Mouse (Mus musculus) hindbrain, embryonic 10.5 days (tissue): Measurements from ENCODE around the gene Nhlrc4. TPM values are rescaled to one million over a fixed set of nuclear protein-coding genes. Genes with fewer than 3 reads are reported as not detected.

ENCODE experiments used
- DNase-seq: peaks from one replicate; pipeline ENCODE4 v3.0.0-alpha.2; 2017; ENCODE audit warnings: low spot score
- H3K27ac ChIP-seq: fragments of 300-500 bp; sonication (generic); 2 replicates; pipeline ENCODE4 v1.5.1; 2016; ENCODE audit warnings: mild to moderate bottlenecking, moderate library complexity
- H3K27me3 ChIP-seq: fragments of 300-500 bp; sonication (generic); 2 replicates; pipeline ENCODE4 v1.6.1; 2016; ENCODE audit warnings: mild to moderate bottlenecking; ENCODE audit not compliant: poor library complexity, insufficient read depth, severe bottlenecking
- H3K36me3 ChIP-seq: fragments of 300-500 bp; sonication (generic); 2 replicates; pipeline ENCODE4 v1.6.1; 2016; ENCODE audit warnings: mild to moderate bottlenecking, moderate library complexity
- H3K4me1 ChIP-seq: fragments of 300-500 bp; sonication (generic); replicated peaks from 2 replicates; pipeline ENCODE4 v1.6.1; 2016; ENCODE audit warnings: mild to moderate bottlenecking
- H3K4me3 ChIP-seq: fragments of 300-500 bp; sonication (generic); 2 replicates; pipeline ENCODE4 v1.5.1; 2016; ENCODE audit warnings: mild to moderate bottlenecking, moderate library complexity
- H3K9me3 ChIP-seq: fragments of 300-500 bp; sonication (generic); 2 replicates; pipeline ENCODE4 v1.6.1; 2016; ENCODE audit warnings: mild to moderate bottlenecking, moderate library complexity
- WGBS: fragments of 180-500 bp; shearing (Covaris S2); methylation state at CpG from one replicate; pipeline ENCODE4 v1.1.7; 2016; 5-methylcytosine and 5-hydroxymethylcytosine counted together
- polyA plus RNA-seq: library from polyadenylated mRNA; unstranded; fragments of >200 nt; fragmentation: Nextera tagmentation; extraction: Ambion mirVana; gene quantifications from 2 replicates; pipeline ENCODE4 v1.2.1, GENCODE M21; 2016

The Nhlrc4 gene
- polyA plus RNA-seq, 1 experiment from 2014 or later, result 0.55 TPM

GRCm38 (mm10) chr17:25970448-25970847 lies 25.7 kb upstream of the Nhlrc4 start:
- no peak for DNase-seq
- peaks cover 5% of the 10 kb centered on the region for H3K4me1 ChIP-seq
- peaks cover 24% of the 10 kb centered on the region for H3K36me3 ChIP-seq
- 96% methylated on average over 9 of the region's 9 CpGs for WGBS
- no peaks in the 10 kb centered on the region for H3K27me3 ChIP-seq
- no peak overlapping the region for H3K27ac ChIP-seq
- no peak overlapping the region for H3K4me3 ChIP-seq
- H3K9me3 ChIP-seq, result no peaks in the 10 kb centered on the region

- peaks cover 4% of the 10 kb centered on the region; the same call in 1 of the 2 replicates for H3K4me1 ChIP-seq
- DNase-seq, result no peak
- no peaks in the 10 kb centered on the region for H3K9me3 ChIP-seq
- H3K36me3 ChIP-seq, result peaks cover 45% of the 10 kb centered on the region
- WGBS, result 81% methylated on average over 1 of the region's 1 CpGs
- H3K4me3 ChIP-seq, result no peak overlapping the region
- no peaks in the 10 kb centered on the region for H3K27me3 ChIP-seq
- H3K27ac ChIP-seq, result no peak overlapping the region
Measured at GRCm38 (mm10) chr17:25968176-25968575, 23.4 kb upstream of the Nhlrc4 start.

DNA sequence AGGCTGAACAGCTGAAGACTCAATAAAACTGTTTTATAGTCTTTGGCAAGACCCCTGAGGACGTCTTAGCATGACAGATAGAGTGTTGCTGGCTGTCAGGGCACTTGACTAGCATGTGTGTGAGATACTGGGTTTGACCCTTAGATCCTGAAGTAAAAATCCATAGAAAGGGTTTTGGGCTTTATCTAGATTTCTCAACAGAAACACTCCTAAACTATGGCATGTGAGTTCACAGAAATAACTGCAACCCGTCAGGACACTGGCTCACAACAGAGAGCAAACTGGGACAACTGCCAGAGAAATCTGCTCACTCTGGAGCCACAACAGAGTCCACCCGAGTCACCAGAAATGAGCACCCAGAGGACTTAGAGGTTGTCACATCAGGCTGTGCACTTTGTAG lies 22.9 kb upstream of the Nhlrc4 start:
- Histone ChIP-seq H3K27me3 (no peaks in the 10 kb centered on the region), H3K9me3 (no peaks in the 10 kb centered on the region), H3K36me3 (peaks cover 45% of the 10 kb centered on the region), H3K4me3 (no peak overlapping the region), H3K27ac (no peak overlapping the region), H3K4me1 (no peaks in the 10 kb centered on the region; the same call in 1 of the 2 replicates)
- DNase-seq, result no peak
- 89% methylated on average over 3 of the region's 3 CpGs for WGBS

- 86% methylated on average over 7 of the region's 7 CpGs for WGBS
- no peak for DNase-seq
- peaks cover 68% of the 10 kb centered on the region for H3K36me3 ChIP-seq
- no peak overlapping the region for H3K27ac ChIP-seq
- no peaks in the 10 kb centered on the region for H3K27me3 ChIP-seq
- H3K4me3 ChIP-seq, result no peak overlapping the region
- no peaks in the 10 kb centered on the region for H3K9me3 ChIP-seq
- H3K4me1 ChIP-seq, result no peaks in the 10 kb centered on the region; the same call in 1 of the 2 replicates
Measured at GRCm38 (mm10) chr17:25964271-25964670, 19.5 kb upstream of the Nhlrc4 start.

DNA sequence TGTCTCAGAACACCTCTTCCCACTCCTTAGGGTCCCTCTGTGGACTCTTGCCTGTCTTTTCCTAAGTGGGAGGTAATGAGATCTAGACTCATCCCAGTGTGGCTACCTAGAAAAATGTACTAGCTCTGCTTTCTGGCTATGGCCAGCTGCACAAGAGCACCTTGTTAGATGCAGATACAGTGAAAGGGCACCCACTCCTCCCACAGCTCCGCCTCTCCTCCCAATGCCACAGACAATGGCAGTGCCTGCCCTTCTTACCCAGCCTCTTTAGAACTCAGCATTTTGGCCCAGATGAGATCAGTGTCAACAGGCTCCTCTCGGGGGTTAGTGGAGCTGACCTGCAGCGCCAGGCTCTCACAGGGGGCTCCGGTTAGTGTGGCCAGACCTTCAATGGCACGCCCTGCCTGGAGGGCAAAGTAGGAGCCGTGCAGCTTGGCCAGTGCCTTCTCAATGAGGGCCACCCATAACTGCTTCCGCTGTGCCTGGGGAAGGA lies 17.7 kb upstream of the Nhlrc4 start:
- WGBS, result 91% methylated on average over 7 of the region's 7 CpGs
- no peaks in the 10 kb centered on the region for H3K27me3 ChIP-seq
- H3K9me3 ChIP-seq, result no peaks in the 10 kb centered on the region
- no peak overlapping the region for H3K4me3 ChIP-seq
- H3K27ac ChIP-seq, result 0 out of 2 replicates have a peak overlapping the region, but pooled peaks have one; percentile 29
- peaks cover 84% of the 10 kb centered on the region for H3K36me3 ChIP-seq
- no peak for DNase-seq
- H3K4me1 ChIP-seq, result peaks cover 3% of the 10 kb centered on the region; the same call in 1 of the 2 replicates

DNA sequence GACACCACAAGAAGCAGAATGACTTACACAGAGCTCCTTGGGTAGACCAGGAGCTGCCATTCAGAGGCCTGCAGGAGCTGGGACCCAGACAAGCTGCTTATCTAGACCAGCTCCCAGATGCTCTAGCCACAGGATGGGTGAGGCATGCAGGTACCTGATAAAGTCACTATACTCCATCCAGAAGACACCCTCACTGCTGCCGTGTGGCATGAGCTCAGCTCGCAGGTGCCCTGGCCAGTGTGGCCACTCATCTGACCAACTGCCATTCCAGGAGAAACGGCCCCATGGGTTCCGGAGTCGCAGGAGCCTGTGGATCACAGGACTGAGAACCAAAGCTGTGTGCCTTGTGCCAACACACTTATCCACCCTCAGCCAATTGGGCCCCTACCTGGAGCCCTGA lies 16.8 kb upstream of the Nhlrc4 start:
- Histone ChIP-seq H3K4me1 (peaks cover 6% of the 10 kb centered on the region; the same call in 1 of the 2 replicates), H3K27me3 (no peaks in the 10 kb centered on the region), H3K27ac (no peak overlapping the region), H3K4me3 (no peak overlapping the region), H3K36me3 (peaks cover 89% of the 10 kb centered on the region), H3K9me3 (no peaks in the 10 kb centered on the region)
- WGBS, result 97% methylated on average over 5 of the region's 5 CpGs
- no peak for DNase-seq

GRCm38 (mm10) chr17:25959630-25960467 lies 15.1 kb upstream of the Nhlrc4 start:
- H3K9me3 ChIP-seq, result no peaks in the 10 kb centered on the region
- no peak overlapping the region for H3K4me3 ChIP-seq
- DNase-seq, result no peak
- 92% methylated on average over 23 of the region's 23 CpGs for WGBS
- H3K4me1 ChIP-seq, result peaks cover 8% of the 10 kb centered on the region; the same call in 1 of the 2 replicates
- H3K27ac ChIP-seq, result no peak overlapping the region
- peaks cover 5% of the 10 kb centered on the region for H3K27me3 ChIP-seq
- peaks cover 79% of the 10 kb centered on the region for H3K36me3 ChIP-seq

GRCm38 (mm10) chr17:25958771-25959494 lies 14.2 kb upstream of the Nhlrc4 start:
- H3K9me3 ChIP-seq, result no peaks in the 10 kb centered on the region
- peaks cover 70% of the 10 kb centered on the region for H3K36me3 ChIP-seq
- 93% methylated on average over 11 of the region's 11 CpGs for WGBS
- H3K27ac ChIP-seq, result no peak overlapping the region
- no peak for DNase-seq
- peaks cover 8% of the 10 kb centered on the region; the same call in 1 of the 2 replicates for H3K4me1 ChIP-seq
- H3K27me3 ChIP-seq, result peaks cover 14% of the 10 kb centered on the region
- H3K4me3 ChIP-seq, result no peak overlapping the region

DNA sequence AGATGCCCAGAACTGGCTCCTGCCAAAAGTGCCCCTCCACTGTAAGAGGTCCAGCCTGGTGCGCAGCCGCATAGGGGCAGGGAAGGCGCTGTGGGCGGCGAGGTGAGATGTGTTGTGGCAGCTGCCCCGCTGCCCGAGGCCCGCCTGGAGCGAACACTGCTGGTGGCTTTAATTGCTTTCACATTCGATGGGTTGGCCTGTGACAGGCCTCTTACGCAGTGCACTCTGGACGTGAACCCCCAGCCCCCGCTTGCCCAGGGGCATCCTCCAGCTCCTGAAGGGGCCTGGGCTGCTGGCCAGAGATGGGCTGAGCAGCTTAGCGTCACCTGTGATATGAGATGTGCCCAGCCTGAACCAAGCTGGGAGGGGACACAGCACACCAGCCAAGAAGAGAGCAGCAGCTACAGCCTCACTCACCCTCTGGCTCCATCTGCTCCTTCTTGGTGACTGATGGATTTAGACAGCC lies 12.9 kb upstream of the Nhlrc4 start:
- peaks cover 28% of the 10 kb centered on the region for H3K27me3 ChIP-seq
- H3K4me1 ChIP-seq, result peaks cover 8% of the 10 kb centered on the region; the same call in 1 of the 2 replicates
- DNase-seq, result no peak
- 77% methylated on average over 14 of the region's 14 CpGs for WGBS
- H3K4me3 ChIP-seq, result no peak overlapping the region
- peaks cover 57% of the 10 kb centered on the region for H3K36me3 ChIP-seq
- no peak overlapping the region for H3K27ac ChIP-seq
- no peaks in the 10 kb centered on the region for H3K9me3 ChIP-seq

DNA sequence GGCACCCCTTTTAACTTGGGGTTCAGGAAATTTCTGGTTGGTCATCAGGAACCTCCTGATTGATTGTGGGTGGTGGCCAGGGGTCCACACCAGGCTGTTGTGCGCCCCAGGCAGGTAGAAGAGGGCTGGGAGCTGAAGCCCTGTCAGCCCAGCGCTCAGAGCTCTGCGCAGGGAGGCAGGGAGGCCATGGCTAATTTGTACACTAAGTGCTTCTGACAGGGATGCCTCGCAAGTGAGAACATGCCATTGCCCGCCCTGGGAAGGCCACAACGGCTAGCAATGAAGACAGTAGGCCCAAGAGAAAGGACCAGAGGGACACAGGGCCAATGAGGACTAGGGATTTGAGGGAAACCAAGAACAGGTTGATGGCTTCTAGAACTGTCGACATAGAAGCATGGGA lies 11.9 kb upstream of the Nhlrc4 start:
- H3K36me3 ChIP-seq, result peaks cover 47% of the 10 kb centered on the region
- WGBS, result 80% methylated on average over 7 of the region's 7 CpGs
- no peak for DNase-seq

GRCm38 (mm10) chr17:25956201-25956600 lies 11.4 kb upstream of the Nhlrc4 start:
- peaks cover 43% of the 10 kb centered on the region for H3K36me3 ChIP-seq
- peaks cover 20% of the 10 kb centered on the region for H3K4me1 ChIP-seq
- peaks cover 42% of the 10 kb centered on the region for H3K27me3 ChIP-seq
- WGBS, result 73% methylated on average over 7 of the region's 7 CpGs
- H3K4me3 ChIP-seq, result no peak overlapping the region
- H3K27ac ChIP-seq, result 0 out of 2 replicates have a peak overlapping the region, but pooled peaks have one; percentile 12
- no peak for DNase-seq
- H3K9me3 ChIP-seq, result no peaks in the 10 kb centered on the region

More for the DNA sequence above, 11.9 kb upstream of the Nhlrc4 start:
- no peak overlapping the region for H3K4me3 ChIP-seq
- peaks cover 37% of the 10 kb centered on the region for H3K27me3 ChIP-seq
- H3K4me1 ChIP-seq, result peaks cover 16% of the 10 kb centered on the region
- peak overlapping the region; percentile 12; the same call in 1 of the 2 replicates for H3K27ac ChIP-seq
- no peaks in the 10 kb centered on the region for H3K9me3 ChIP-seq

- 73% methylated on average over 3 of the region's 3 CpGs for WGBS
- no peaks in the 10 kb centered on the region for H3K9me3 ChIP-seq
- H3K27me3 ChIP-seq, result peaks cover 46% of the 10 kb centered on the region
- no peak for DNase-seq
- peaks cover 25% of the 10 kb centered on the region for H3K4me1 ChIP-seq
- no peak overlapping the region for H3K27ac ChIP-seq
- no peak overlapping the region for H3K4me3 ChIP-seq
- peaks cover 38% of the 10 kb centered on the region for H3K36me3 ChIP-seq
Measured at GRCm38 (mm10) chr17:25955736-25956135, 11.0 kb upstream of the Nhlrc4 start.
